Mouse (Mus musculus) adrenal gland, postnatal 10 days (tissue): ENCODE measurements around the gene Mst1r. TPM values are rescaled to one million over a fixed set of nuclear protein-coding genes. Genes with fewer than 3 reads are reported as not detected.

Experiments used
- DNase-seq: peaks from one replicate; pipeline ENCODE4 v3.0.0; 2021; ENCODE audit warnings: mixed read lengths
- total RNA-seq, 2 experiments: library from RNA; stranded (reverse); gene quantifications; 2 replicates each; pipeline ENCODE4 v1.2.3; 2021

Gene Mst1r
- total RNA-seq, 2 experiments from 2014 or later = 5.6 to 8.5 TPM

DNA sequence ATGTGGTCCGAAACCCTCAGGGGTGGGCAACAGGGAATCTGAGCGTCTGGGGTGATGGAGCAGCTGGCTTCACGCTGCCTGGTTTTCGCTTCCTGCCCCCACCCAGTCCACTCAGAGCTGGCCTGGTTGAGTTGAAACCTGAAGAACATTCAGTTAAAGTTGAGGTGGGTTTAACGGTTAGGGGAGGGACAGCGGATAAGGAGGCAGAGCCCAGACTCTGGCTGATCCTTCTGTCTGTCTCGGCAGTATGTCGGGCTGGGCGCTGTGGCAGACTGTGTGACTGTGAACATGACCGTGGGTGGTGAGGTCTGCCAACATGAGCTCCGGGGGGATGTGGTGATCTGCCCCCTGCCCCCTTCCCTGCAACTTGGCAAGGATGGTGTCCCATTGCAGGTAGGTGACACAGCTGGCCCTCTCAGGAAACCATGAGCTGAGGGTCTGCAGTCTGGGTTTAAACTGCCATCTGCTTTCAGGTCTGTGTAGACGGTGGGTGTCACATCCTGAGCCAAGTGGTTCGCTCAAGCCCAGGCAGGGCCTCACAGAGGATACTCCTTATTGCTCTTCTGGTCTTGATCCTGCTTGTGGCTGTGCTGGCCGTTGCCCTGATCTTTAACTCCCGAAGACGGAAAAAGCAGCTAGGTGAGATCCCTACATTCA, 8.2 kb downstream of the Mst1r start:
- no peak for DNase-seq

GRCm38 (mm10) chr9:107917895-107918608, 11.4 kb downstream of the Mst1r start:
- DNase-seq = no peak

DNA sequence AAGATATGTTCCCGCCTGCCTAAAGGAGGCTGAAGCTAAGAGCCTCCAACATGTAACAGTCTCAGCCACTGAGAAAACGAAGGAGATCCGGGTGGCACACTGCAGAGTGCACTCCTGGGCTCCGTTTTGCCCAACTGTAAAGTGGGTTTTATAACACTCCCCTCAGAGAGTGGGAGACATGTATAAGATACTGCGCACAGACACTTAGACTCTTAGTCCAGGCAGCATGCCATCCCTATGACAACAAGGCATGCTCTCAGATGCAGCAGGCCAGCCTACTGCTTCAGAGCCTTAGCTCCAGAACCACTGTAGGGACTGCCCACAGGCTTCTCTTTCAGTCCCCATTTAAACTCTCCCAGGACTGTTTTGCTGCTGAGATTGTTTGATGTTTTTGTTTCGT, 12.2 kb downstream of the Mst1r start:
- DNase-seq = no peak

DNA sequence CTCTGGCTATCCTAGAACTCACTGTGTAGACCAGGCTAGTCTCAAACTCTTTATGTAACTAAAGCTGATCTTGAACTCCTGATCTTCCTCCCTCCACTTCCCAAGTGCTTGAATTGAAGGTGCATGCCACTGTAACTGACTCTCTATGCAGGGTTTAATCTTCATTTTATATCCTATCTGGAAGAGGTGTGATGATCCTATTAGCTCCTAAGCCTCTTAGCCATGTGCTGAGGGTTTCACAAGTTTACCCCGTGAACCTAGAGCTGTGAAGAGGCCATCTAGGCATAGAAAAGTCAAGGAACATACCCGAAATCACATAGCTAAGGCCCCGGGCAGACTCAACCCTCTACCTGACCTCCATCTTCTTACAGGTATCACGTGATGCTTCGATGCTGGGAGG, 12.8 kb downstream of the Mst1r start:
- no peak for DNase-seq

- DNase-seq = peak; percentile 65
These were observed 16.3 kb downstream of the Mst1r start for GRCm38 (mm10) chr9:107923021-107923420.

DNA sequence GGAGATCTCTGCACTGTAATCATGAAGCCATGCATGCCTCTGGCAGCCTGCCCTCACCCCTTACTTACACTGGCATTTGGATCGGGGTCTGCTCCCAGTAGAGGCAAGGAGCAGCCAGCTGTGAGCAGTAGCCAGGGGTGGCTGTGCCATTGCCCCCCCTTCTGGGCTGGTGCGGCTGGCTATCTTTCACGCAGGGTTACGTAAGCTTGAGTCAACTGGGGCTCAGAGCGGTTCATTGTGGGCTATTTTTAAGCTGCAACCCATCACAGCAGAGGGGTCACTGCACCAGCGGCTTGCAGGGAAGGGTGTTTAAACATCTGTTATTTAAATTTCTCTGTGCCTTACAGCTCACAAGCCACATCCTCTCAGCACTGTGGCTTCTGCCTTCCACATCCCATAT, 17.3 kb downstream of the Mst1r start:
- DNase-seq = peak; percentile 36

DNA sequence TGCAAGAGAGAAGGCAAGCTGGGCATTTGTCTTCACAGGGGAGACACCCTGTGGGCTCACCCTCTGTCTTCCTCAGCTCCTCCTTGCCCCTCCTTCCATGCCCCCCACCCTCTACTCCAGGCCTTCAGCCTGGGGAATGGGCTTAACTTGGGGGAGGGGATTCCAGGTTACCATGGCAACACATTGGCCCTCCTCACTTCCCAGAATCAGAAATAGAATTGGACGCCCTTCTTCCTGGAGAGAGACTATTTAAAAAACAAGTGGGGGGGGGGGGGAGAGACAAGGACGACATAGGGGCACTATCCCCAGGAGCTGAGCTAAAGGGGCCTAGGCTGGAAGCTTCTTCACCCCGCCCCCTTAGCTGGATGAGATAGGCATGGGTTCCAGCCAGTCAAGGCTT, 18.6 kb downstream of the Mst1r start:
- no peak for DNase-seq

DNA sequence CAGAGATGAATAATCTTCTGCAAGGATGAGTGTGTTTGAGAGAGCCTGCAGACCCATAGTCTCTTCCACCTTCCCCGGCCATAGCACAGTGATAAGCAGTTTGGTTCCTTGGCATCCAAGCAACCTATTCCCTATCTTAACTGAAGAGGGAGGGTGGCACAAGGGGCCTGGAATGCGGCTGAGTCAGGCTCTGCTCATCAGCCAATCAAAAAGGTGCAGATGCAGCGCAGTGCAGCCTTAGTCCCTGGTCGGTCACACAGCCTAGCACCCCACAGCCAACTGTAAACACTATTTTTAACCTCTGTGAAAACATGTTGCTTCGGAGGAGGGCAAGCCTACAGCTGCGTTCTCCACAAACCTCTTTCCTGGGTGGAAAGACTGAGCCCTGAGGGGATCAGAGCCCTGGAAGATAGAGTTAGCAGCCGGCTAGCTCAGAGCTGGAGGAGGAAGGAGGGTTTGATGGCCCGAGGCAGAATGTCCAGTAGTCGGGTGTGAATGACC, 20.3 kb downstream of the Mst1r start:
- DNase-seq = no peak

DNA sequence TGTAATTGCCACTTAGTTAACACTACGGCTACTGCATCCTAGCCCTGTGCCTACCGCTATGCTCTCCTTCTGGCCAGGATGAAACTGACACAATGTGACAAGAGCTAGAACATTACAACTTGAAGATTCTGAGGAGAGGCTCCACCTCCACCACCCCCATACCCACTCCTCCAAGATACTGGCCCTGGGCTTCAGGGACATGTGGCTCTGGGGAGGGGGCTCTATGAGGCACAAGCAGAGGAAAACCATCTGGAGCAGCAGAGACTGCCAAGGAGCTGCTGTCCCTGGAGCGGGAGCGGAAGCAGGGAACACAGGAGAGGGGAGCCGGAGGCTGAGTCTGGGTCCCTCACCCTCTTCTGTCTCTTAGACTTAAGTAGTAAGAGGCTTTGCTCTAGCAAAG, 21.1 kb downstream of the Mst1r start:
- no peak for DNase-seq

DNA sequence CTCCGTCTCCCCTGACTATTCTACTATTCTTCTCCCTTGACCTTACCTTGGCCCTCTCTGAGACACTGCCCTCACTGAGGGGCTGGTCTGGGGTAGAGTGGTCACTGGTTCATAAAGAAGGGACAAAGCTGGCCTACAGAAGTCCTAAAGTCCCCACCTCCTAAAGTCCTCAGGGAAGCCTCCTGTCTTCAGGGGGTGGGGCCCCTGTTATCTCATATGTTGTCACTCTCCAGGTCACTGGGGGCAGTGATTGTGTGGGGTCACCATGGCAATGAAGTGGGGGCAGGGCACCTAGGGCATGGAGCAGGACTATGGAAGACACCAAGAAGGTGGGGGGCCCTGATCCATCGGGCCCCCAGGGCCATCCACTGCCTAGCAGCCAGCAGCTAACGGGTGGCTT, 21.5 kb downstream of the Mst1r start, which contains the start of gene Actl11:
Gene Actl11, plus strand, starts transcription at position 301 of the 400 bp plus-strand sequence.
- no peak for DNase-seq

DNA sequence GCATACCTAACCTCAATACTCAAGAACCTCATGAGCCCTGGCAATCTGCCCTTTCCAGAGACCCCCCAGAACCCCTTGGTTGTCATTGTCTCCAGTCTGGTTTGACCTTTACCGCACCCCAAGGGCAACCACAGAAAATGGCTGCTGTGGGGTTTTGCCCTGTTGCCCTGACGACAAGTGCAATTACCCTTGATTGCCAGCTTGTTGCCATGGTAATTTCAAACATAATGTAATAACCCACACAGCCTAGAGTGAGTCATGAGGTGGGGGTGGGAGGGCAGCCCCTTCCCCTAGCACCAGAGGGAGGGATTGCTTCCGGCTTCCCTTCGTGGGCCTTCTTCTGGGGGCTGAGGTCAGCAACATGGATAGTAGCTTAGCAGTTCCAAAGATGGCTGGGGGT, 25.5 kb downstream of the Mst1r start:
- no peak for DNase-seq

- no peak for DNase-seq
These were observed 27.5 kb downstream of the Mst1r start for GRCm38 (mm10) chr9:107934146-107934545.

DNA sequence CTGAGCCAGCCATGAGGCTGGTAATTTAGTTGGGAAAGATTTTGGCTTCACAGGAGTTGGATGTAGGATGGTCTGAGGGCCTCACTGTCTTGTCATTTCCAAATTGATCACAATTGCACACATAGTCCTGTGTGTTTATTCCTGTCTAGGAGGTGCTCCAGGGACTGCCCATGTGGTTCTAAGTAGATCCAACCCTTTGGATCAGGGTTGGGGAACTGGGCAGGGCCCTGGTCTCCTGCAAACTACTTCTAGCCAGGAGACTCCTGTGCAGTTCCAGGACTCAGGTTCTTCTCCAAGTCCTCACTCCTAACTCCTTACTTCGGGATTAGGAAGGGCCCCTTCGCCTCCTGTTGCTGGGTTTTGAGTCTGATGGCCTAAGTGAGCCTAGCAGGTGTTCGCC, 28.7 kb downstream of the Mst1r start, which contains the start of gene Camkv:
Gene Camkv, plus strand, starts transcription at position 301 of the 400 bp plus-strand sequence.
- no peak for DNase-seq

DNA sequence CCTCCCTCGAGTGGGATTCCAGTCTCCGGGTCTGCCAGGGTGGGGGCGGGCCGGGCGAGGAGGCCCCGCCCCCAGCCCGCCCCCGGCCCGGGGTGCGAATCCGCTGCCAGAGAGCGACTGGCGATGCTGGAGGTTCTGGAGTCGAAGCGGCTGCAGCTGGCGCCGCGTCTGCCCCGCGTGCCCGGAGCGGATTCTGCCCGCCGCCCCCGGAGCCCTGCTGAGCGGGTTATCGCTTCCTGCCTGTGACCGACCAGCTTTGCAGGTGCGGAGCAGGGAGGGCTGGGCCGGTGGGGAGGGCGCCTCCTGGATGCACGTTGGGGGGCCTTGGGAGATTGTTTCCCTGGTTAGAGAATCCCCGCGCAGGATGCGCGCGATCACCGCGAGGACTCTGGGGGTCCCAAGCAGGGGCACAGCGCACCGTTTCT, 29.1 kb downstream of the Mst1r start:
- peak; percentile 49 for DNase-seq

- no peak for DNase-seq
These were observed 29.6 kb downstream of the Mst1r start for GRCm38 (mm10) chr9:107936215-107936822.

GRCm38 (mm10) chr9:107936831-107937230, 30.2 kb downstream of the Mst1r start:
- DNase-seq = no peak

DNA sequence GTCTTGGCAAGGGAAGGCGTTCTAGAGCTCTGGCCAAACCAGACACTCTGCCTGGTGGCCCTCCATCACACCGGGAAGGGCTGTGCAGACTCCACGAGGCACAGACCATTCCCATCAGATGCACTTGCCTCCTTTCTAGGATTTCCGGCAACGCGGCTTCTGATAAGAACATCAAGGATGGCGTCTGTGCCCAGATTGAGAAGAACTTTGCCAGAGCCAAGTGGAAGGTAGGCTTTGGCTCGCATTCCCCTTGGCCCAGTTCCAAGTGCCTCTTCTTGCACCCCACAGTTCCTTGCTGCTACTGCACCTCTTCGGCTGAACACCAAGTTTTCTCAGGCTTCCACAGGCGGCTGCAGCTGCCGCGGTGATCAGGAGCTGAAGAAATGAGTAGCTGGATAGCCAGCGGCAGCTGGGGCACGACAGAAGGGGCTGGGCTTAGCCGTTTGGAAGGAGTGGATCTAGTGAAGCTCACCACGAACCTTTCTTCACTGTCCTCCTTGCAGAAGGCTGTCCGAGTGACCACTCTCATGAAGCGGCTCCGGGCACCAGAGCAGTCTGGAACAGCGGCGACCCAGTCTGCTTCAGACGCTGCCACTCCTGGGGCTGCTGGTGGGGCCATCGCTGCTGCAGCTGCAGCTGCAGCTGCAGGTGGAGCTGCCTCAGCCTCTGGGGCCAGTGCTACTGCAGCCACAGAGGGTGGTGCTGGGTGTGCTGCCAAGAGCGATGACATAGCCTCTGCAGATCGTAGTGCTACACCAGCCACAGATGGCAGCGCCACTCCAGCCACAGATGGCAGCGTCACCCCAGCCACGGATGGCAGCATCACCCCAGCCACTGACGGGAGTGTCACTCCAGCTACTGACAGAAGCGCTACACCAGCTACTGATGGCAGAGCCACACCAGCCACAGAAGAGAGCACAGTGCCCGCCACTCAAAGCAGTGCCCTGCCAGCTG, 40.8 kb downstream of the Mst1r start:
- no peak for DNase-seq

GRCm38 (mm10) chr9:107949184-107949921, 42.7 kb downstream of the Mst1r start:
- no peak for DNase-seq

DNA sequence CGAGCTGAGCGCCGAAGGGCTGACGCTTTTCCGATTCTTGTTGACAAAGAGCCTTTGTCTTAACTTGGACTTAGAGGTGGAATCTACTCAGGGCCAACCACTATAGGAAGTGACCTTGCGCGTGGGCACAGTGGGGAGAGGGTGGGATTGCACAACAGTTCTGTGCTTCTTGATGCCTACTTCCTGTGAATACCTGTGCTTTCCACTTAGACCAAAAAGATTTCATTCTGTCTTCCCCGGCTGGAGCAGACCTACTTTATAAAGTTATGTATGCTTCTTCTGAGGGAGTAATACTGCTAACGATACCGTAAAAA, 43.2 kb downstream of the Mst1r start, which contains the start of gene Traip:
Gene Traip, plus strand, starts transcription at position 215 of the 314 bp plus-strand sequence.
- no peak for DNase-seq

GRCm38 (mm10) chr9:107950460-107951355, 44.0 kb downstream of the Mst1r start:
- peak; percentile 95 for DNase-seq
